Mouse (Mus musculus) cerebellum, adult 9-11 months (tissue): Measurements from ENCODE around the gene Tlk2.
"Not testable (repeated sequence)": the region's sequence is repeated elsewhere in the genome, so short reads cannot be mapped to it uniquely, and the experiment has no call there.

ENCODE experiments used
- DNase-seq: peaks from one replicate; pipeline ENCODE4 v3.0.0; 2022

The Tlk2 gene

GRCm38 (mm10) chr11:105178516-105178915, at the start of gene Tlk2:
Gene Tlk2, plus strand, starts transcription at chr11:105178807.
- DNase-seq, result no peak

DNA sequence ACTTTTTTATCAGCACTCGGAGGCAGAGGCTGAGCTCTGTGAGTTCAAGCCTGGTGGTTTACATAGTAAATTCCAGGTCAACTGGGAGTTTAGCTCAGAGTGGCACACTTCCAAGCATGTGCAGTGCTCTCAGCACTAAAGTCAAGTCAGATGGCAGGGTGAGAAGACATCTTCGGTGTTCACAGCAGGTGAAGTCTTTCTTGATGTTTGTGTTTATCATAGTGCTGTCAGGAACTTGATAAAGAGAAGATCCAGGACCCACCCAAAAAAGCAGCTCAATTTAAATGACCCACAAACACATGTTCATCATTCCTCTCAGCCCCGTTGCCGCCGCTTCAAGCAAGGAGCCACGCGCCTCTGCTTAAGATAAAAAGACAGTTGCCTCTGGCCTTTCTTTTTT, 42.9 kb upstream of the Tlk2 start:
- DNase-seq, result no peak

- not testable (repeated sequence) for DNase-seq
These were observed 41.4 kb upstream of the Tlk2 start for GRCm38 (mm10) chr11:105137255-105137654.

- DNase-seq, result not testable (repeated sequence)
These were observed 38.1 kb upstream of the Tlk2 start for GRCm38 (mm10) chr11:105140512-105140911.

GRCm38 (mm10) chr11:105141115-105141514, 37.5 kb upstream of the Tlk2 start:
- no peak for DNase-seq

- no peak for DNase-seq
These were observed 35.0 kb upstream of the Tlk2 start for GRCm38 (mm10) chr11:105143564-105143963.

- DNase-seq, result no peak
These were observed 34.5 kb upstream of the Tlk2 start for GRCm38 (mm10) chr11:105144084-105144483.

- DNase-seq, result no peak
These were observed 33.9 kb upstream of the Tlk2 start for GRCm38 (mm10) chr11:105144508-105145210.

DNA sequence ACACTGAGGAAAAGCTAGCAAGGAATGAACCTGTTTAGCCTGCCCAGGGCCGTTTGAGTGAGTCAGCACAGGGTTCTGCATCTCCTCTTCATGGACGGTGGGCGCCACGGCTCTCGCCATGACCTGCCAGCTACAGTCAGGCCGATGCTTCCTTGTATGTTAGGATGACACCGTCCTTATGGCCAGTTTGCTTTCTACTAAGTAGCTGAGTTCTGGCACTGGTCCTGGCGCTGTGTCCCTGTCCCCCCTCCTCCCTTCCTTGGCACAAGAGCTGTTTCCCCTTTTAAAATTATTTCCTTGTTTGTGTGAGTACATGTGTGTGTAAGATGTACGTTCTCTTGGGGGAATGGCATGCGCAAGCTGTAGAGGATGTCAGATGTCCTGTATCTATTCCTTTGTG, 33.4 kb upstream of the Tlk2 start:
- no peak for DNase-seq

- no peak for DNase-seq
These were observed 32.0 kb upstream of the Tlk2 start, which contains the start of gene Gm10842 for GRCm38 (mm10) chr11:105146593-105146992. Gene Gm10842, plus strand, starts transcription at chr11:105146893.

DNA sequence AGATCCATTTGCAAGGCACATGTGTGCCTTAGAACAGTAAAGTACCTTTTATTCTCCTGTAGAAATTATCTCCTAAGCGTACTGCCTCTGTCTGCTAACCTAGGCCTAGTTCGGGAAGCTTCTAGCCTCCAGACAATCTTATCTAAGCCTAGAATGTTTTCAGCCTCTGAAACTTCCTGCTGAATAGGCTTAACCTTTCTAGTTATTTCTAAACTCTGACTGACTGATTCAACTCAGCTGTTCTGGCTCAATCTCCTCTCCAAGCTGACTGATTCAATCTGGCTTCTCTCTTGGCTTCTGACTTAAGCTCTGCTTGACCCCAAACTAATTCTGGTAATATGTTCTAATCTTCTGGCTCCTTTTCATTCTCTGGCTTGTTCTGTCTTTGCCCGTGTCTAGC, 29.3 kb upstream of the Tlk2 start:
- DNase-seq, result no peak

- DNase-seq, result no peak
These were observed 28.8 kb upstream of the Tlk2 start for GRCm38 (mm10) chr11:105149766-105150165.

- DNase-seq, result no peak
These were observed 27.9 kb upstream of the Tlk2 start for GRCm38 (mm10) chr11:105150691-105151090.

DNA sequence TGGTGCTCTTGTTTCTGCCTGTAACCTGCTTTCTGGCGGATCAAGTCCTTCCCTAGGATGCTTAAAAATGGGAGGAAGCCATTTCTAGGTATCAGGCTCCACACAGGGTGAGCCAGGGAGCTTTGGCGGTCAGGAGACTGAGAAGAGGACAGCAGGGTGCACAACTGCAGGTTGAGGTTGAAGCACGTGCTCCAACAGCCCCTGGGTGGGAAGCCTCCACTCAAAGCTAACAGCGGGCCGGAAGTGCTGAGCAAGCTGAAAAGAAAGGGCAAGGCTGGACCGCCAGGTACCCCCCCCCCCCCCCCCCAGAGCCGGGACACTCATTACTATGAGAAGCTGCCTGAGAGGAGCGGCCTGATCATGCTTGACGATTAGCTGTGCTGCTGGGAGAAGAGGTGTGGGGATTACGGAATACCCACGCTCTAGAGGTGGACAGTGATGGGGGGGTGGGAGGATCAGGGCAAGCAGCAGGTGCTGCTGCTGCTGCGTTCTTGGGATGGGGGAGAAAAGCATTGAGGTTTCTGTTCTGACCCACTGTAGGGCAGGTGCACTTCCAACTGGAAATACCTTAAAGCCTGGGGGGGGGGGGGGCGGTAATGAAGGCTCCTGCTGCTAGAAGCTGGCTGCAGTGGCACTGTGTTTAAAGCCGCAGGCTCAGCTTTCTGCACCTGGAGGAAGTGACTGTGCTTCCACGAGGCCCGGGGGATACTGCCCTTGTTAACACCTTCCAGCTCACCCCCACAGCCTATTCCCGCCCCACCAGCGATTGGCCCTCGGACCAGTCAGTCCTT, 27.2 kb upstream of the Tlk2 start:
- DNase-seq, result no peak

DNA sequence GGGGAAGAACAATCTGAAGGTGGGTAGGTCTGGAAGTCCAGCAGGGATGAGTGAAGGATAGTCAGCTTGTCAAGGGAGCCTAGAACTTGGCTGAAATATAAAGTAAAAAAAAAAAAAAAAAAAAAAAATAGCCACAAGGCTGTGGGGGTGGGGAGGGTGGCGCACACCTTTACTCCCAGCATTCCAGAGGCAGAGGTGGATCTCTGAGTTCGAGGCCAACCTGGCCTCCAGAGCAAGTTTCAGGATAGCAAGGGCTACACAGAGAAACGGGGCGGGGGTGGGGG, 26.6 kb upstream of the Tlk2 start:
- no peak for DNase-seq

DNA sequence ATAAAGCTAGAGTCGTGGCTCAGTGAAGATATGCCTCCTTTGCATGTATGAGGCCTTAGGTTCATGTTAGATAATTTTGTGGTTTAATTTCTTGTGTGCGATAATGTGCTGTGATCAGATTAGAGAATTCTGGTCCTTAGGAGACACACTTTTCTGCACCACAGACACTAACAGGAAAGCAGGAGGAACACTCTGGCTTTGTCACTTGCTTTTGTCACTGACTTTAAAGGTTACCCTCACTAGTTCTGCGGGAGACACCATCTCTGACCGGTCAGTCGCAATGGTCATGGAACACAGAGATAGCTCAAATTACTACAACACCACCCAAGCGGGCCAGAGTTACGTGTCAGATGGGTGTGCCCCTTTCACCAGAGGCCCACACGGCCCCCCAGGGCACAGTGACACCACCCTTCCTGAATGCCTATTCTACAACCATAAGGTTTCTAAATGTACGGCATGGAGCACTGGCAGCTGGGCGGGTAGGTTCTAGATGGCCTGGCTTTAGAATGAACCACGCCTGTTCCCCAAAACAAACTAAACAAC, 26.2 kb upstream of the Tlk2 start:
- no peak for DNase-seq

DNA sequence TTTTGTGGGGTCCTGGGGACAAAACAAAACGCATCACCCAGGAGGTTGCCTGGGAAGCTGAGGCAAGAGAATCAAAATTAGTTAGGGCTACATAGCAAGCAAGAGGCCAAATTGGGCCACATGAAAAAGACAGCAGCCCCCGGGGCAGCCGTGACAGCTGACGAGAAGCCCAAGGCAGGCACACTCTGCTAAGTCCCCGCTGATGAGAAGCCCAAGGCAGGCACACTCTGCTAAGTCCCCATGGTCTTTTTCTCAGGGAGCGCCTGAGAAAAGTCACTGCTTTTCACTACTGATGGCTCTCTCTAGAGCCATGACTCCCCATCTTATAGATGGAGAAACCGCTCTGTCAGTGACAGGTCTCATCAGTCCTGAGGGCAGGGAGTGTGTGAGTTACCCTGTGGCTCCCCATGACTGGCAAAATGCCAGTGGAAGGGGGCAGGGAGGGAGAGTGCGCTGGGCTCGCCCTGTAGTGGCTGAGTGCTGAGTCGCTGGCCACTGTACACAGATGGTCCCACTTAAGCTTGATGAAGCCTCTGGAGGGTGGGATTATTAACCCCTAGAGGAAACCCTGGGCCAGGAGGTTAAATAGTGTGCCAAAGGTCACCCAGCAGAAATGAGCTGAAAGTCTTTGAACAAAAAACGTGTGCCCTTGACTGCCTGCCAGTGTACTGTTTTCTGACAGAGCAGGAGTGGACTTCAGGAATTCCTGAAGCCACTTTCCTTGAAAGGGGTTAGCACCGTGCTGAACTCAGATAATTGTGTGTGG, 25.4 kb upstream of the Tlk2 start:
- DNase-seq, result no peak

DNA sequence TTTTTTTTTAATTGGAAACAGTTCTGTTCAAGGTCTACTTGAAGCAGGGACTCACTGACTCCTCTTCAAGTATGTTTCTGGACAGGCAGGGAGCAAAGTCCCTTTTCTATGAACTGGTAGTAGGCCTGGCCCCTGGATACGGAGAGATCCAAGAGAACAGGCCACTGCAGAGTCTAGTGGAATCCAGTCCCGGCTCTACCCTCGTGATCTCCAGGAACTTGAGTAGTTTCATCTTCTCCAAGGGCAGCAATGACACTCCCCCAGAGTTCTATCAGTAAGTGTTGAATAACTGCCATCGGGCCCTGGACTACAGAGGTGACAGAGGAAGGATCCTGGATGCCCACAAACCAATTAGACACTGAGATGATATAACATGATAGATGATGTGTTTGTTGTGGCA, 22.7 kb upstream of the Tlk2 start:
- no peak for DNase-seq

DNA sequence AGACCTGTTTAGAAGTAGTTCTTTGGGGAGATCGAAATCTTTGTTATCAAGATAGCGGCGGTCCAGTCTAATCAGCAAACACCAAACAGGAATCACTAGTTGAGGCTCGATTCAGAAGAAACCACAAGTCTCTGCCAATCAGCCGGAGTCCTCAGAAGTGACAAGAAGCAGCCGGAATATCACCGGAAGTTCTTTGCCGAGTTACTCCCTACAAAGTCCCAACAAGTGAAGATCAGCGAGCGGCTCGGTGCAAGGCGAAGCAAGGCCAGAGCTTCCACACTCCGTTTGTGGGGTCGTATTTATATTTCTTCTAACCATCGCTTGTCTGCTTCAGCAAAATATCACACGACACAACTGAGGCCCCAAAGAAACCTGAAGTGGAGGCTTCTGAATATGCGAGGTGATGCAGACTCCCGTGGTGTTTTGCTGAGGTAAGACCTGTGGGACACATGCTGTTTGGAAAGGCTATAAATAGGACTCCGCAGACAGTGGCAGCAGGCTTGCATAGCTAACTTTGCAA, 21.8 kb upstream of the Tlk2 start:
- no peak for DNase-seq

DNA sequence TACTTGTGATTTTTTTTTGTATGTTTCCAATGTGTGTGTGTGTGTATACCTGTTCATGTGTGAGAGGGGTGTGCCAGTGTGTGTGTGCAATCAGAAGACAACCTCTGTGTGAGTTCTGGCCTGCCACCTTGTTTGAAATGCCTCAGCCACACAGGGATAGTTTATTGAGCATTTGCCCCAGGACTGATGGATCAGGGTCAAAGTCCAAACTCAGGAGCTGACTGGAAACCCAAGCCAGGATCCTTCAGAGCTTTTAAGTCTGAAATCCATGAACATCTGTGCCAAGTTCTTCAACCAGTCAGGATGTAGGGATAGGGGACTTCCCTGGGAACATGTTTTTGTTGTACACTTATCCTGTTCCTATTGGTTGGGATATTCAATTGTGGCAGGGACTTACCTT, 20.6 kb upstream of the Tlk2 start:
- no peak for DNase-seq

DNA sequence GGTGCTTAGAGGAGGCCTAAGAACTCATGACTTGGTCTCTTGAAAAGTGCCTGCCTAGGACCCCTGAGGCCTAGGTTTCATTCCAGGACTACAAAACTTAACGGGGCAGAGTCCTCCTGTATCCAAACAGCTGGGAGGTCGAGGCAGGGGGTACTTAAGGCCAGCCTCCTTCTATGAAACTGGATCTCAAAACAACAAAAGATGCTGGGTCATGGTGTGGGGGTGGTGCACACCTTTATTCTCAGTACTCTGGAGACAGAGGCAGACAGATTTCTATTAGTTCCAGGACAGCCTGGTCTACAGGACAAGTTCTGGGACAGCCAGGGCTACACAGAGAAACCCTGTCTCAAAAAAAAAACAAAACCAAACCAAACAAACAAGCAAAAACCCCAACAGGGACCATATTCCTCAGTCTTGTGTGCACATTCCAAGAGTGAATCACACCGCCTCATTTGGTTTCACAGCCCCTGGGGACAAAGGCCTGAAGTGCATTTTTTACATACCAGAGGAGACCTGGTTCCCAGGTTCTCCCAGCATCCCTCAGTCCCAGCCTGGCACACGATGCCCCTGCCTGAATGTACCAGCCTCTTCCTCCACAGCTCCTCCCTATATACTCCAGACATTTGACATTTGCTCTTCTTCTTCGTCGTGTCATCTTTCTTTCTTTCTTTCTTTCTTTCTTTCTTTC, 18.8 kb upstream of the Tlk2 start:
- DNase-seq, result no peak

GRCm38 (mm10) chr11:105161411-105161810, 17.2 kb upstream of the Tlk2 start:
- DNase-seq, result no peak
